Mouse (Mus musculus) testis, adult 2 months (tissue): Measurements from ENCODE around the gene Galnt6. TPM values are rescaled to one million over a fixed set of nuclear protein-coding genes. Genes with fewer than 3 reads are reported as not detected.

Source experiments
- H3K27ac ChIP-seq: fragments of 200-500 bp; 2 replicates; pipeline ENCODE4 v1.5.1; 2012; ENCODE audit warnings: low read depth, low read length; ENCODE audit not compliant: control insufficient read depth, insufficient read depth
- H3K27me3 ChIP-seq: fragments of 200-500 bp; 2 replicates; pipeline ENCODE4 v1.6.1; 2012; ENCODE audit warnings: mild to moderate bottlenecking, low read length, moderate library complexity; ENCODE audit not compliant: control insufficient read depth, insufficient read depth
- H3K36me3 ChIP-seq: fragments of 200-500 bp; 2 replicates; pipeline ENCODE4 v1.6.1; 2012; ENCODE audit warnings: mild to moderate bottlenecking, low read length; ENCODE audit not compliant: control insufficient read depth, insufficient read depth
- H3K4me1 ChIP-seq: fragments of 200-500 bp; 2 replicates; pipeline ENCODE4 v1.6.1; 2012; ENCODE audit warnings: low read length; ENCODE audit not compliant: control insufficient read depth, insufficient read depth
- H3K4me3 ChIP-seq: fragments of 200-500 bp; 2 replicates; pipeline ENCODE4 v1.5.1; 2012; ENCODE audit warnings: low read depth, mild to moderate bottlenecking, low read length, moderate library complexity, mixed read lengths; ENCODE audit not compliant: control insufficient read depth
- CTCF ChIP-seq: fragments of 200-500 bp; IDR thresholded peaks from 2 replicates; pipeline ENCODE4 v1.5.1; 2012; ENCODE audit warnings: low read depth, mild to moderate bottlenecking, inconsistent platforms, low read length, moderate library complexity; ENCODE audit not compliant: control insufficient read depth, insufficient read depth, insufficient replicate concordance
- POLR2A ChIP-seq: fragments of 200-500 bp; IDR thresholded peaks from 2 replicates; pipeline ENCODE4 v1.6.1; 2012; ENCODE audit warnings: low read depth, mild to moderate bottlenecking, inconsistent platforms, low read length, moderate library complexity; ENCODE audit not compliant: control insufficient read depth
- polyA plus RNA-seq: library from polyadenylated mRNA; depleted of rRNA; stranded (reverse); fragments of >200 nt; gene quantifications from 2 replicates; pipeline ENCODE4 v1.2.3, GENCODE M21; 2012

The Galnt6 gene
- polyA plus RNA-seq, 1 experiment: 0.78 TPM

DNA sequence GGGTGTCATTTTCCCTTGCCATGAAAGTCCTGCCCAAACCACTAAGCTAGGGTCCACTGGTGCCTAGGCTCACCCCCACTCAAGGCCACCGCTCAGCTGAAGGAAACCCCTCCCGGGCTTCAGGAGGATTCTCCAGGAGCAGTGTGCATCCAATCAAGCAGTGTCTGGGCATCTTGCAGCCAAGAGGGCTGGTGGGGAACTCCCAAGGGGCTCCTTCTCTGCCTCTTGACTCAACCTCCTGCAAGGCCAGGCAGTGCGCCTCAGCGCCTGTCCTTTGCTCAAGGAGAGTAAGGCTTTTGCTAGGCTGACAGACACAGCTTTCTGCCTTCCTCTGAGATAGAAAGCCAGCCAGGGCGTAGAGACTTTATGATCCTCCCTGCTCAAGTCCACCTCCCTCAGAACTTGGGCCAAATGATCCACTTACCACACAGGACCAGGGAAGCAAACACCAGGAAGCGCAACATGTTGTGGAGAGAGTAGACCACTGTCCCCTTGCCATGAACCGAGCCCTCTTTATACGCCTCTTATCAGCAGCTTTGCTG, 41.7 kb downstream of the Galnt6 start, which contains the start of gene Cela1:
Gene Cela1 (minus strand): TSS at position 492 of the 542 bp plus-strand sequence.
- no peak within 1 kb of the TSS for H3K4me3 ChIP-seq
- no peaks in the 10 kb centered on the region for H3K36me3 ChIP-seq
- TF ChIP-seq CTCF (no peak), POLR2A (no peak)
- no peaks in the 10 kb centered on the region for H3K27me3 ChIP-seq
- H3K4me1 ChIP-seq: peaks cover 2% of the 10 kb centered on the region
- H3K27ac ChIP-seq: no peak within 1 kb of the TSS

DNA sequence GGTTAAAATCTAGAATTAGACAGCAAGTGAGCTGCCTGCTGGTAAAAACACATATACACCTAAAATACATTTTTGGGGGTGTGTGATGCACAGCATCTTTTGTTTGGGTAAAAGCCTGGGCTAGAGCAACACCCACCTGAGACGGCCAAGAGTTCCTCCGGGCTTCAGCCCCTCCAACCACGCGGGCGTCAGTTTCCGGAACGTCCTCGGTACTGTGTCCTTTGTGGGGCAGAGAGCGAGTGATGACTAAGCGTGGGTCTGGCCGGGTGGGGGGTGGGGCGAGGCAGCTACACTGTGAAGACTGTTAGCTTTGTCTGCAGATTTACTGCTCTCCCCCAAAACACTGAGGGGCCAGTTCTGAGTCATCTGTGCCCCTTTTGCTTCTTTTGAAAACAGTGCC, 42.2 kb downstream of the Galnt6 start:
- TF ChIP-seq POLR2A: no peak
- TF ChIP-seq CTCF: no peak
- Histone ChIP-seq H3K4me3 (no peak overlapping the region), H3K4me1 (peaks cover 2% of the 10 kb centered on the region), H3K36me3 (no peaks in the 10 kb centered on the region), H3K27ac (no peak overlapping the region), H3K27me3 (no peaks in the 10 kb centered on the region)

DNA sequence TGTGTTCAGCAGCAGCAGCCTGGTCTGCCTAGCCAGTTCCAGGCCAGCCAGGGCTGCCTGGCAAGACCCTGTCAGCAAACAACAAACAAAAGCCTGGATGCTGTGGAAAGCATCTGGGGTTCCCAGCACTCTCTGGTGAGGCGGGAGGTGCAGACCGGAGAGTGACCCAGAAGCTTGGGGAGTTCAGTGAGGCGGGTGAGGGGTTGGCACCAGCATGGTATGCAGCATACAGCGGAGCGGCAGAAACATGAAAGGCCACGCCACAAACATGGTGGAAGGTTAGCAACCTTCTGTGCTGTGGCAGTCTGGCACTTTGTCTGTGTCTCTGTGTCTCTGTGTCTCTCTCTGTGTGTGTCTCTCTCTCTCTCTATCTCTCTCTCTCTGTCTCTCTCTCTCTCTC, 42.7 kb downstream of the Galnt6 start:
- H3K27ac ChIP-seq: no peak overlapping the region
- H3K36me3 ChIP-seq: no peaks in the 10 kb centered on the region
- H3K4me1 ChIP-seq: peaks cover 2% of the 10 kb centered on the region
- H3K4me3 ChIP-seq: no peak overlapping the region
- H3K27me3 ChIP-seq: no peaks in the 10 kb centered on the region
- TF ChIP-seq POLR2A (no peak), CTCF (no peak)

DNA sequence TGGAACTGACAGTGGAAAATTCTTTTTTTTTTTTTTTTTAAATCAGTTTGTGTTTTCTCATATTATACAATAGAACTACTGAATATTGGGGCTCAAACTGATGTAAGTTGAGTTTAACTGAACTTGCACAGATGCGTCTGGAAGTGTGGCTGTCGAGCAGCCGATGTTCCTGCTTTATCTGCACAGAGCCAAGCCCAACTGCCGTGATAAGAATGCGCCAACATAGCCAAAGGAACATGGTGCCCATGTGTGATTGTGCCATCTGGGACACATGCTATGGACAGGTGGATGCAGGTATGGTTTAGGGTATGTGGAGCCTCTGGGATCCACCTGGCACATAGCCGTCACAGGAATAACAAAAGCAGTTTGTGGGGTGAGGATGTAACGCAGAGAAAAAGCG, 43.3 kb downstream of the Galnt6 start:
- no peak overlapping the region for H3K4me3 ChIP-seq
- H3K27me3 ChIP-seq: no peaks in the 10 kb centered on the region
- no peaks in the 10 kb centered on the region for H3K36me3 ChIP-seq
- peaks cover 2% of the 10 kb centered on the region for H3K4me1 ChIP-seq
- no peak overlapping the region for H3K27ac ChIP-seq
- TF ChIP-seq POLR2A (no peak), CTCF (0 out of 2 replicates have a peak, but pooled peaks have one; percentile 4)

DNA sequence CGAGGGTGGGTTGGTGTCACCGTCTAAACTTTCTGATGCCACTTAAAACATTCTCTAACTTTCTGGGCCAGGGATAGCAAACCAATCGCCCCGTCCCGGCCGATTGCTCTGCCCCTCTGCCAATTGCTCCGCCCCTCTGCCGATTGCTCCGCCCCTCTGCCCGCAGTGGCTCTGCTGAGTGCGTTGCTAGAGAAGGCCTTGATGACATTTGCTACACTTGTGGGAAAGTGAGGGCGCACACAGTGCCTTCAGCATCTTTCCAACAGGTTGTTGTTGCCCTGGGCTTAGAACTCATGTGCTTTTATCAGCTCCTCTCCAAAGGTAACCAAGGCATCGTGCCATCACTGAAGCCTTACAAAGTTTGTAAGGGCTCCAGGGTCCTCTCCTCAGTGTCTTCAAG, 43.9 kb downstream of the Galnt6 start:
- no peaks in the 10 kb centered on the region for H3K27me3 ChIP-seq
- H3K4me3 ChIP-seq: no peak overlapping the region
- no peaks in the 10 kb centered on the region for H3K36me3 ChIP-seq
- peaks cover 2% of the 10 kb centered on the region for H3K4me1 ChIP-seq
- H3K27ac ChIP-seq: no peak overlapping the region
- TF ChIP-seq POLR2A (no peak), CTCF (no peak)

DNA sequence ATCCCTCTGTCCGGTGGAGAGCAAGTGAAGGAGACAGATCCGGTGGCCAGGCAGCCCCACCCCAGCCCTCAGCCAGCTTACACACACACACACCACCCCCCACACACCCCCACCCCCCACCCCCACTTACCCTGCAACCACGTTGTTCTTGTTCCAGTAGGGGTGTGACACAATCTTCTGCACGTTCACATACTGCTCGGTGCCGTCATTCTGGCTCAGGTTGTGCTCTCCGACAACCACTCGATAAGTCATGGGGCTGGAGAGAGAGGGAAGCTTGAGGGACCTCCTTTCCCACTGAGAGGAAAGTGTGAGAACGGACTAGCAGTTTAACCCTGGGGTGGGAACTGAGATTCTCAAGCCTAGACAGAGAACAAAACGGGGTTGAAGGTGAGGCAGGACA, 44.7 kb downstream of the Galnt6 start:
- TF ChIP-seq CTCF: no peak
- TF ChIP-seq POLR2A: no peak
- no peaks in the 10 kb centered on the region for H3K36me3 ChIP-seq
- no peak overlapping the region for H3K27ac ChIP-seq
- peak overlapping the region; percentile 11; the same call in 1 of the 2 replicates for H3K4me3 ChIP-seq
- peaks cover 2% of the 10 kb centered on the region for H3K4me1 ChIP-seq
- H3K27me3 ChIP-seq: no peaks in the 10 kb centered on the region

DNA sequence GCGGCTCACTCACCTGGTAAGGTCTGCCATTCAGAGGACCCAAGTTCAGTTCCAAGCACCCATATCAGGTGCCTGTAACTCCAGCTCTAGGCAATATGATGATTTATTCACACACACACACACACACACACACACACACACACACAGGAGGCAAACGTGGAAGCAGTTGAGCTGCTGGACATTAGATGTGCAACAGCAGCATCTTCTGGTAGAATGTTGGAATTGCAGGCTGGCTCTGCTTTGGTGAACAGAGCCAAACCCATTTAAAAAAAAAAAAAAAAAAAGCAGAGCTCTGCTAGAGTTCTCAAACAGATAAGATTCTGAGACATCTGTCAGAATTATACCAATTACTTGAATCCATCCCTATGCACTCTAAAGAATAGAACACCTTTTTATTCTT, 46.1 kb downstream of the Galnt6 start:
- TF ChIP-seq CTCF (peak; percentile 27; the same call in 1 of the 2 replicates), POLR2A (no peak)
- Histone ChIP-seq H3K4me1 (peaks cover 2% of the 10 kb centered on the region), H3K36me3 (no peaks in the 10 kb centered on the region), H3K4me3 (no peak overlapping the region), H3K27me3 (no peaks in the 10 kb centered on the region), H3K27ac (no peak overlapping the region)
